Mouse (Mus musculus) left cerebral cortex, postnatal 25 days (tissue): Measurements from ENCODE around the gene Hsd17b2. TPM values are rescaled to one million over a fixed set of nuclear protein-coding genes. Genes with fewer than 3 reads are reported as not detected.
"Not testable (repeated sequence)": the region's sequence is repeated elsewhere in the genome, so short reads cannot be mapped to it uniquely, and the experiment has no call there.

Experiments used
- DNase-seq, 2 experiments: peaks; one replicate each; pipeline ENCODE4 v3.0.0; 2022; ENCODE audit warnings: low spot score in 2 of 2, mixed read lengths in 1 of 2
- intact Hi-C: fragments of 180-260 bp; cut with DNase I; formaldehyde crosslinking; loops from one replicate; pipeline ENCODE4 v1.15.1; 2025
- total RNA-seq, 2 experiments: library from RNA; stranded (reverse); gene quantifications; 2 replicates each; pipeline ENCODE4 v1.2.3; 2021

Hsd17b2 gene
- total RNA-seq, 2 experiments from 2014 or later: 0.55 TPM; not detected in 1

GRCm38 (mm10) chr8:117706141-117706540 is 4.4 kb downstream of the Hsd17b2 start:
- intact Hi-C loops: no loop called here

GRCm38 (mm10) chr8:117712226-117712625 is 10.5 kb downstream of the Hsd17b2 start:
- no peak for DNase-seq
- intact Hi-C loops: no loop called here

More at GRCm38 (mm10) chr8:117706141-117706540, 4.4 kb downstream of the Hsd17b2 start:
- DNase-seq: no peak

- intact Hi-C loops: no loop called here
These were observed 12.9 kb downstream of the Hsd17b2 start for GRCm38 (mm10) chr8:117714604-117715003.

GRCm38 (mm10) chr8:117715896-117716295 is 14.2 kb downstream of the Hsd17b2 start:
- DNase-seq: no peak
- intact Hi-C loops: no loop called here

More at GRCm38 (mm10) chr8:117714604-117715003, 12.9 kb downstream of the Hsd17b2 start:
- no peak for DNase-seq

GRCm38 (mm10) chr8:117718152-117718860 is 16.6 kb downstream of the Hsd17b2 start:
- DNase-seq: no peak
- intact Hi-C loops: no loop called here

- intact Hi-C loops: no loop called here
- no peak for DNase-seq
These were observed 24.8 kb downstream of the Hsd17b2 start for GRCm38 (mm10) chr8:117726467-117726866.

- no peak for DNase-seq
- intact Hi-C loops: no loop called here
These were observed 25.9 kb downstream of the Hsd17b2 start for GRCm38 (mm10) chr8:117727561-117727960.

- no peak for DNase-seq
- intact Hi-C loops: no loop called here
These were observed 26.5 kb downstream of the Hsd17b2 start for GRCm38 (mm10) chr8:117728234-117728633.

GRCm38 (mm10) chr8:117730980-117731379 is 29.3 kb downstream of the Hsd17b2 start:
- no peak for DNase-seq
- intact Hi-C loops: no loop called here

GRCm38 (mm10) chr8:117736657-117737175 is 35.0 kb downstream of the Hsd17b2 start:
- no peak for DNase-seq
- intact Hi-C loops: no loop called here

GRCm38 (mm10) chr8:117738206-117738605 is 36.5 kb downstream of the Hsd17b2 start:
- intact Hi-C loops, DNase-seq: not testable (repeated sequence)

GRCm38 (mm10) chr8:117740387-117740998 is 38.8 kb downstream of the Hsd17b2 start:
- DNase-seq: no peak
- intact Hi-C loops: no loop called here

- DNase-seq: no peak
- intact Hi-C loops: no loop called here
These were observed 40.8 kb downstream of the Hsd17b2 start for GRCm38 (mm10) chr8:117742431-117743012.

- DNase-seq: no peak
- intact Hi-C loops: no loop called here
These were observed 44.9 kb downstream of the Hsd17b2 start for GRCm38 (mm10) chr8:117746651-117747050.

- no peak for DNase-seq
- intact Hi-C loops: no loop called here
These were observed 45.7 kb downstream of the Hsd17b2 start for GRCm38 (mm10) chr8:117747428-117747827.

GRCm38 (mm10) chr8:117747886-117748730 is 46.4 kb downstream of the Hsd17b2 start:
- DNase-seq: no peak
- intact Hi-C loops: no loop called here

- no peak for DNase-seq
- intact Hi-C loops: no loop called here
These were observed 47.7 kb downstream of the Hsd17b2 start for GRCm38 (mm10) chr8:117749436-117749835.

- no peak for DNase-seq
- intact Hi-C loops: no loop called here
These were observed 56.2 kb downstream of the Hsd17b2 start for GRCm38 (mm10) chr8:117757900-117758299.

GRCm38 (mm10) chr8:117762776-117763175 is 61.1 kb downstream of the Hsd17b2 start:
- no peak for DNase-seq
- intact Hi-C loops: no loop called here

GRCm38 (mm10) chr8:117764625-117765024 is 62.9 kb downstream of the Hsd17b2 start:
- no peak for DNase-seq
- intact Hi-C loops: no loop called here
